In the genomic region with DNA sequence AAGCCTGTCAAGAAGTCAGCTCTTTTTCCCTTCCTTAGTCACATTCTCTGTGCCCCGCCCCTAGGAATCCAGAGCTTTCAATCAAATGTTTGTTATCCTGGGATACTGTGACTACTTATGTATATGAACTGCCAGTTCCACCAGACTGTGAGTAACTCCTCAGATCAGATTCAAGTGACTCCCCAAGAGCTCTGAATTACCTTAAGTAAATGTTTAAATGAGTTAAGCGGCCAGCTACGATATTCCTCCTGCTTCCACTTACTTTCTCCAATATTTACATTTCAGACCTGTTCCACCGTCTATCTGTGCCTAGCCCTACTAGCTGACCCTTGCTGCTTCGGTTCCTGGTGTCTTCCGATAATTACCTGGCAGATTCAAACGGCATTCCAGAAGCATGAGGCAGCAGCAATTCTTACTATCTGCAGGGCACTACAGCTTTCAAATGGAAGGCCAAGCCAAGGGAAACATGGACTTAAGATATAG, we compare ENCODE assay signal across 14 mouse cellular contexts. TPM values are rescaled to one million over a fixed set of nuclear protein-coding genes. Genes with fewer than 3 reads are reported as not detected.
DNase-seq lines count a peak whose midpoint lies in the region; ATAC-seq and TF ChIP-seq lines count a peak whose summit lies in the region.
"Had no signal": no experiment of that assay in that cellular context is flagged by ENCODE, and none has a peak within 500 bp of the region (broad histone marks: within the 10 kb centered on the region; RNA-seq: fewer than 3 reads in every experiment).

No protein-coding gene starts in this region.

- no peaks in the 10 kb centered on the region for H3K9me3 ChIP-seq in heart, embryonic 12.5 days (replicated peaks)
- no peaks in the 10 kb centered on the region for H3K9me3 ChIP-seq in intestine, embryonic 14.5 days (ENCODE audit: control insufficient read depth, low read length)
- H3K9me3 ChIP-seq: hindbrain, embryonic 10.5 days had no signal

- in situ Hi-C loops in Patski (cut with MboI; ENCODE audit: low pct_unique_long_range_greater_than_20kb) = no loop called here

- H3K4me3 ChIP-seq in heart, embryonic 12.5 days = no peak overlapping the region
- no peak overlapping the region for H3K4me3 ChIP-seq in heart, adult 2 months
- no peak overlapping the region for H3K4me3 ChIP-seq in intestine, embryonic 14.5 days (ENCODE audit: low read depth, low read length)
- H3K4me3 ChIP-seq: hindbrain, embryonic 10.5 days had no signal

- peaks cover 7% of the 10 kb centered on the region for H3K36me3 ChIP-seq in heart, embryonic 12.5 days
- H3K36me3 ChIP-seq in heart, adult 2 months (ENCODE audit: control insufficient read depth, insufficient read depth, low read length) = peaks cover 13% of the 10 kb centered on the region
- H3K36me3 ChIP-seq in intestine, embryonic 14.5 days (ENCODE audit: control insufficient read depth, insufficient read depth, low read length) = peaks cover 5% of the 10 kb centered on the region; the same call in 1 of the 2 replicates

- intact Hi-C loops in heart, adult 2 months (cut with DNase I) = no loop called here

- H3K4me1 ChIP-seq in heart, embryonic 12.5 days (replicated peaks) = peaks cover 30% of the 10 kb centered on the region
- peaks cover 14% of the 10 kb centered on the region for H3K4me1 ChIP-seq in heart, adult 2 months (ENCODE audit: control insufficient read depth, insufficient read depth, low read length)
- peaks cover 18% of the 10 kb centered on the region for H3K4me1 ChIP-seq in intestine, embryonic 14.5 days (replicated peaks; ENCODE audit: control insufficient read depth, insufficient read depth, low read length)

- TF ChIP-seq EP300 in heart, adult 2 months (IDR thresholded peaks at IDR 0.05; ENCODE audit: insufficient read depth, low read depth, low read length) = no peak

- no peak for DNase-seq in heart, adult 2 months
- DNase-seq in Patski (ENCODE audit: low read depth, low spot score) (no peak), adipocyte (ENCODE audit: low spot score) (no peak)
- no peak for DNase-seq in intestine, embryonic 14.5 days (ENCODE audit: low spot score)
- peak; percentile 86 for DNase-seq in lung, postnatal 36 days
- no peak for DNase-seq in urinary bladder, postnatal 4 days (ENCODE audit: low spot score in 2 of 2)
- DNase-seq: cerebellum, postnatal 10 days; gastrocnemius, postnatal 10 days; thymus, postnatal 25 days had no signal

- WGBS in heart, embryonic 12.5 days = 22% methylated on average over 7 of the region's 7 CpGs
- 50% methylated on average over 7 of the region's 7 CpGs for WGBS in heart, adult 2 months
- WGBS in intestine, embryonic 14.5 days = 12% methylated on average over 7 of the region's 7 CpGs

- no peak for TF ChIP-seq CTCF in heart, adult 2 months (IDR thresholded peaks at IDR 0.05)
- no peak for TF ChIP-seq CTCF in Patski (IDR thresholded peaks at IDR 0.05)

- POLR2A ChIA-PET in Patski (lab: Charles Lee) = interaction anchor here (1.6 kb wide), 1 partner anchor 18 kb away, joined by 4 read pairs; no protein-coding TSS in a partner anchor

- H3K4me2 ChIP-seq in heart, embryonic 12.5 days = no peak overlapping the region
- H3K4me2 ChIP-seq in intestine, embryonic 14.5 days (ENCODE audit: low read length) = no peak overlapping the region

- no peak overlapping the region for H3K9ac ChIP-seq in heart, embryonic 12.5 days
- H3K9ac ChIP-seq in heart, adult 2 months (ENCODE audit: low read depth, low read length) = no peak overlapping the region
- H3K9ac ChIP-seq in intestine, embryonic 14.5 days (ENCODE audit: low read length) = no peak overlapping the region

- 0 out of 2 replicates have a peak overlapping the region, but pooled peaks have one; percentile 64 for H3K27ac ChIP-seq in heart, embryonic 12.5 days (ENCODE audit: poor library complexity, severe bottlenecking)
- no peak overlapping the region for H3K27ac ChIP-seq in heart, adult 2 months
- H3K27ac ChIP-seq in intestine, embryonic 14.5 days (ENCODE audit: low read depth) = no peak overlapping the region
- H3K27ac ChIP-seq: hindbrain, embryonic 10.5 days; macrophage had no signal

- H3K27me3 ChIP-seq in heart, embryonic 12.5 days (replicated peaks) = no peaks in the 10 kb centered on the region
- H3K27me3 ChIP-seq in heart, adult 2 months (ENCODE audit: control insufficient read depth, insufficient read depth, low read length) = no peaks in the 10 kb centered on the region
- H3K27me3 ChIP-seq in Patski = no peaks in the 10 kb centered on the region
- no peaks in the 10 kb centered on the region for H3K27me3 ChIP-seq in intestine, embryonic 14.5 days (replicated peaks; ENCODE audit: control insufficient read depth, insufficient read depth, low read length)

- TF ChIP-seq POLR2A in heart, adult 2 months (IDR thresholded peaks at IDR 0.05; ENCODE audit: insufficient read depth, low read depth, low read length) = no peak

- CTCF ChIA-PET in Patski (lab: Charles Lee) = interaction anchor here (0.6 to 1.2 kb wide), 4 partner anchors 9 to 39 kb away, joined by 3 to 4 read pairs (median 3); no protein-coding TSS in a partner anchor

- H3K79me2 ChIP-seq in heart, adult 2 months (replicated peaks; ENCODE audit: control insufficient read depth, insufficient read depth, low read length) = no peaks in the 10 kb centered on the region

- ATAC-seq in heart, embryonic 12.5 days (ENCODE audit: insufficient number of reproducible peaks, low FRiP score) = no peak
- ATAC-seq in Patski = peak; percentile 62
- ATAC-seq in intestine, embryonic 14.5 days (replicated peaks; ENCODE audit: low FRiP score, low TSS enrichment, low read depth) = peak; percentile 84
- ATAC-seq in granulocyte monocyte progenitor cell, adult 5-6 weeks (replicated peaks; ENCODE audit: poor library complexity, severe bottlenecking) = no peak
- ATAC-seq: CD4-positive, CD25-positive, alpha-beta regulatory T cell, adult 4 months had no signal

RNA-seq across cellular contexts. Expression of gene Ptpn21, which starts 23.5 kb away (rescaled TPM):
- 11.7 and 13.3 TPM in 2 replicates for polyA plus RNA-seq in heart, embryonic 12.5 days (2016; fragmentation: Nextera tagmentation; extraction: Ambion mirVana)
- total RNA-seq in heart, adult 2 months (2021) = 10 to 100 TPM; 29.1 to 29.3 TPM
- polyA plus RNA-seq in heart, adult 2 months (2012; rRNA removed) = 19.4 and 24.7 TPM in 2 replicates
- 28.2 TPM for polyA plus RNA-seq in Patski (2021)
- polyA plus RNA-seq in intestine, embryonic 14.5 days (2014; fragmentation: Nextera tagmentation; extraction: Ambion mirVana) = 10.7 and 11.3 TPM in 2 replicates
- 4.7 and 7.8 TPM in 2 replicates for total RNA-seq in granulocyte monocyte progenitor cell, adult 5-6 weeks (2014; fragmentation: Nextera tagmentation)
- 2.7 and 3.2 TPM in 2 replicates for total RNA-seq in granulocyte monocyte progenitor cell, adult 5-6 weeks (2017)

RNA-seq across cellular contexts. Expression of gene Zc3h14, which starts 33.1 kb away (rescaled TPM):
- 112 and 117 TPM in 2 replicates for polyA plus RNA-seq in heart, embryonic 12.5 days (2016; fragmentation: Nextera tagmentation; extraction: Ambion mirVana)
- 10 to 100 TPM; 59.6 to 60.1 TPM for total RNA-seq in heart, adult 2 months (2021)
- polyA plus RNA-seq in heart, adult 2 months (2012; rRNA removed) = 57.0 and 92.9 TPM in 2 replicates
- 127 TPM for polyA plus RNA-seq in Patski (2021)
- polyA plus RNA-seq in intestine, embryonic 14.5 days (2014; fragmentation: Nextera tagmentation; extraction: Ambion mirVana) = 115 and 117 TPM in 2 replicates
- total RNA-seq in granulocyte monocyte progenitor cell, adult 5-6 weeks (2014; fragmentation: Nextera tagmentation) = 123 and 138 TPM in 2 replicates
- 99.0 and 116 TPM in 2 replicates for total RNA-seq in granulocyte monocyte progenitor cell, adult 5-6 weeks (2017)

Comparison
In these comparisons a context has a peak if more than half of its experiments do, and no peak if none do; other contexts are left out.
1. ATAC-seq: peak in Patski (single experiment) and intestine, embryonic 14.5 days (single experiment); none in heart, embryonic 12.5 days (single experiment) and granulocyte monocyte progenitor cell, adult 5-6 weeks (single experiment).